Mouse (Mus musculus): ENCODE measurements around the gene Fuca2.

- no peak for TF ChIP-seq CTCF (IDR thresholded peaks at IDR 0.05; ENCODE audit: borderline replicate concordance, control insufficient read depth, extremely low read depth, insufficient read depth, low read length, poor library complexity)
- TF ChIP-seq POLR2A (IDR thresholded peaks at IDR 0.05; ENCODE audit: control insufficient read depth, extremely low read depth, insufficient read depth, low read length, poor library complexity) = no peak
Observed at GRCm38 (mm10) chr10:13489671-13490070, 9.7 kb upstream of the Fuca2 start.

Data from thymus, adult 2 months (tissue).